Mouse (Mus musculus) midbrain, embryonic 14.5 days (tissue): Measurements from ENCODE around the gene Olfr64. TPM values are rescaled to one million over a fixed set of nuclear protein-coding genes. Genes with fewer than 3 reads are reported as not detected.

ENCODE experiments used
- ATAC-seq: fragments of 200-750 bp; cut with Nextera tagmentation; 2 replicates; pipeline ENCODE4 v1.8.0; 2017; ENCODE audit warnings: moderate number of reproducible peaks, moderate library complexity; ENCODE audit not compliant: low FRiP score, low TSS enrichment
- DNase-seq: peaks from one replicate; pipeline ENCODE4 v3.0.0-alpha.2; 2015
- H3K27ac ChIP-seq: fragments of 300-500 bp; sonication (generic); replicated peaks from 2 replicates; pipeline ENCODE4 v1.5.1; 2014; ENCODE audit warnings: mild to moderate bottlenecking, low read depth, low read length, moderate library complexity
- H3K27me3 ChIP-seq: fragments of 300-500 bp; sonication (generic); 2 replicates; pipeline ENCODE4 v1.6.1; 2014; ENCODE audit warnings: low read length, control low read depth, mixed read lengths; ENCODE audit not compliant: control insufficient read depth, insufficient read depth
- H3K36me3 ChIP-seq: fragments of 300-500 bp; sonication (generic); 2 replicates; pipeline ENCODE4 v1.6.1; 2014; ENCODE audit warnings: low read length, control low read depth; ENCODE audit not compliant: control insufficient read depth, insufficient read depth
- H3K4me1 ChIP-seq: fragments of 300-500 bp; sonication (generic); 2 replicates; pipeline ENCODE4 v1.6.1; 2014; ENCODE audit warnings: mild to moderate bottlenecking, antibody characterized with exemption, low read length, control low read depth; ENCODE audit not compliant: control insufficient read depth, insufficient read depth
- H3K4me2 ChIP-seq: fragments of 300-500 bp; sonication (generic); 2 replicates; pipeline ENCODE4 v1.6.1; 2014; ENCODE audit warnings: mild to moderate bottlenecking, low read length, moderate library complexity
- H3K4me3 ChIP-seq: fragments of 300-500 bp; sonication (generic); replicated peaks from 2 replicates; pipeline ENCODE4 v1.5.1; 2014; ENCODE audit warnings: low read depth, low read length
- H3K9ac ChIP-seq: fragments of 300-500 bp; sonication (generic); replicated peaks from 2 replicates; pipeline ENCODE4 v1.6.1; 2014; ENCODE audit warnings: mild to moderate bottlenecking, low read length, moderate library complexity
- H3K9me3 ChIP-seq: fragments of 300-500 bp; sonication (generic); 2 replicates; pipeline ENCODE4 v1.6.1; 2016; ENCODE audit warnings: low read length, control low read depth, mixed read lengths; ENCODE audit not compliant: control insufficient read depth
- WGBS: fragments of 180-500 bp; shearing (Covaris S2); extraction: QIAGEN DNeasy Blood & Tissue Kit; methylation state at CpG from one replicate; pipeline ENCODE4 v1.1.7; 2014; 5-methylcytosine and 5-hydroxymethylcytosine counted together
- polyA plus RNA-seq: library from polyadenylated mRNA; unstranded; fragments of >200 nt; fragmentation: Nextera tagmentation; extraction: Ambion mirVana; gene quantifications from 2 replicates; pipeline ENCODE4 v1.2.1, GENCODE M21; 2014

The Olfr64 gene
- not detected in 2 replicates for polyA plus RNA-seq

- no peak for ATAC-seq
- no peak within 1 kb of the TSS for H3K4me3 ChIP-seq
- H3K4me2 ChIP-seq = no peak within 1 kb of the TSS
- H3K9me3 ChIP-seq = no peaks in the 10 kb centered on the region
- DNase-seq = no peak
- H3K27me3 ChIP-seq = no peaks in the 10 kb centered on the region
- H3K9ac ChIP-seq = no peak within 1 kb of the TSS
- no peak within 1 kb of the TSS for H3K27ac ChIP-seq
- H3K36me3 ChIP-seq = no peaks in the 10 kb centered on the region
- H3K4me1 ChIP-seq = no peaks in the 10 kb centered on the region
- 68% methylated on average over 1 of the region's 1 CpGs for WGBS
Measured at GRCm38 (mm10) chr7:103894385-103894784, at the start of gene Olfr64. TSS of gene Olfr64 (minus strand) at chr7:103894485.

DNA sequence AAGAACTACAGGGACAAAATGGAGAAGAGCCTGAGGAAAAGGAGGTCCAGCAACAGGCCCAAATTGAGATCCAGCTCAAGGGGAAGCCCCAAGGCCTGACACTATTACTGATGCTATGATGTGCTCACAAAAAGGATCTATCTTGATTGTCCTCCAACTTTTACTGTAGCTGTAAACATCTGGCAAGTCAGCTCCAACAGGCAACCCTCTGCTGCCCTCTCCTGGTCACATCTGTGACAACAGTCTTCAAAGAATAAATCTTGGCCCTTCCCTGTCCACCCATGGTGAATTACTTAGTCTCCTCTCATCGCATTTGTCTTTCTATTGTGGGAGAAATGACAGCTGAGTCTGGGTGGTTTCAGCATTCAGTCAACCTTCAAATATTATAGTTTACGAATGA lies 48.4 kb upstream of the Olfr64 start:
- H3K4me1 ChIP-seq = no peaks in the 10 kb centered on the region
- 26% methylated on average over 2 of the region's 2 CpGs for WGBS
- H3K36me3 ChIP-seq = no peaks in the 10 kb centered on the region
- H3K9me3 ChIP-seq = no peaks in the 10 kb centered on the region
- no peak overlapping the region for H3K4me3 ChIP-seq
- ATAC-seq = no peak
- H3K9ac ChIP-seq = no peak overlapping the region
- DNase-seq = peak; percentile 86
- H3K27ac ChIP-seq = no peak overlapping the region
- no peak overlapping the region for H3K4me2 ChIP-seq
- H3K27me3 ChIP-seq = no peaks in the 10 kb centered on the region

- no peaks in the 10 kb centered on the region for H3K9me3 ChIP-seq
- no peak within 1 kb of the TSS for H3K27ac ChIP-seq
- WGBS = 67% methylated on average over 2 of the region's 2 CpGs
- DNase-seq (no peak), ATAC-seq (no peak)
- H3K4me1 ChIP-seq = no peaks in the 10 kb centered on the region
- no peak within 1 kb of the TSS for H3K4me3 ChIP-seq
- no peaks in the 10 kb centered on the region for H3K36me3 ChIP-seq
- H3K4me2 ChIP-seq = no peak within 1 kb of the TSS
- H3K27me3 ChIP-seq = no peaks in the 10 kb centered on the region
- H3K9ac ChIP-seq = no peak within 1 kb of the TSS
Measured at GRCm38 (mm10) chr7:103934264-103934663, 40.0 kb upstream of the Olfr64 start, which contains the start of gene Olfr632. TSS of gene Olfr632 (plus strand) at chr7:103934347.

- Histone ChIP-seq H3K4me3 (no peak within 1 kb of the TSS), H3K36me3 (no peaks in the 10 kb centered on the region), H3K9me3 (no peaks in the 10 kb centered on the region), H3K27ac (no peak within 1 kb of the TSS), H3K4me2 (no peak within 1 kb of the TSS), H3K27me3 (no peaks in the 10 kb centered on the region), H3K9ac (no peak within 1 kb of the TSS), H3K4me1 (no peaks in the 10 kb centered on the region)
- ATAC-seq (no peak), DNase-seq (no peak)
Measured at GRCm38 (mm10) chr7:103928525-103928924, 34.2 kb upstream of the Olfr64 start, which contains the start of gene Olfr631. TSS of gene Olfr631 (plus strand) at chr7:103928825.

GRCm38 (mm10) chr7:103915338-103915737 lies 21.1 kb upstream of the Olfr64 start:
- Histone ChIP-seq H3K4me1 (no peaks in the 10 kb centered on the region), H3K27ac (no peak overlapping the region), H3K36me3 (no peaks in the 10 kb centered on the region), H3K27me3 (no peaks in the 10 kb centered on the region), H3K9me3 (no peaks in the 10 kb centered on the region), H3K4me2 (no peak overlapping the region), H3K9ac (no peak overlapping the region), H3K4me3 (no peak overlapping the region)
- ATAC-seq = no peak
- no peak for DNase-seq

DNA sequence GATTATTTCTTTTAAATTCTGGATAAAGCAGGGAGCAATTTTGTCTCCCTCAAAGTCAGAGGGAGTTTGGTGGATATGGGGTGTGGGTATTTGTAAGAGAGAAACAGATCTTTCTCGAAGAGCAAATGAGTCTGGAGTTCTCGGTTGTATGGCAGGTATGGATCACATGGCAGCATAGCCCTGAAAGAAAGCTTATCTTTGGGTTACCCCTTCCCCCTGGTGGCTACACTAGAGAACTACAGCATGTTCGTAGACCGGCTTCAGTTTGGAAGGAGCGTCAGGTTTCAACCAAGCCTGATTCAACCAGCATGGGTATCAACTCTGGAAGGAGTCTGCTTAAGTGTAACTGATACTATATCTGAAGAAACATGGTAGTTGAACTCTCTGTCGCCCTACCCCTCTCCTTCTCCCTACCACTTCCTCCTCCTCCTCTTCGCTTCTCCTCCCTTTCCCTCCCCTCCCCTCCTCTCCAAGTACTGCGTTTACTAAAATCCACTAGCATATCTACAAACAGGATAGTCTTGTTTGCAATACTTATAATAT lies 18.8 kb upstream of the Olfr64 start:
- Histone ChIP-seq H3K9ac (no peak overlapping the region), H3K4me2 (no peak overlapping the region), H3K27me3 (no peaks in the 10 kb centered on the region), H3K36me3 (no peaks in the 10 kb centered on the region), H3K4me1 (no peaks in the 10 kb centered on the region), H3K9me3 (no peaks in the 10 kb centered on the region), H3K27ac (no peak overlapping the region), H3K4me3 (no peak overlapping the region)
- DNase-seq (peak; percentile 2), ATAC-seq (no peak)
- 48% methylated on average over 8 of the region's 8 CpGs for WGBS

DNA sequence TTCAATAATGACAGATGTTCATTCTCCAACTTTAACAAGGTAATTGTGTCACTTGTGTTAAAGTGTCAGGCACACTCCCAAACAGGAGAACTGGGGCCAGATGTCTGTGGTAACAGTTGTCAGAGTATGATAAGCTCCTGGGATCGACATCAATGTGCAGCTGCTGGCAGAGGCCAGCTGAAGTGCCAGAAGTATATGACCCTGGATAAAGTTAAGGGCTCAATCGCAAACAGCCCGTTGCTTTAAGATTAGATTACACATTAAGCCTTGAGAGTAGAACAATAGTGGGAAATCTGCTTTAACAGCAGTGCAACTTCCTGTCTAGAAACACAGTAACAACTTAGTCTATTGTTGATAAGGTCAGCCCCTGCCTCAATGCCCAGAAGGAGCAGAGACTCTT lies 15.8 kb upstream of the Olfr64 start:
- Histone ChIP-seq H3K4me3 (no peak overlapping the region), H3K36me3 (no peaks in the 10 kb centered on the region), H3K4me2 (no peak overlapping the region), H3K9ac (no peak overlapping the region), H3K27me3 (no peaks in the 10 kb centered on the region), H3K27ac (no peak overlapping the region), H3K9me3 (no peaks in the 10 kb centered on the region), H3K4me1 (no peaks in the 10 kb centered on the region)
- no peak for ATAC-seq
- no peak for DNase-seq
- WGBS = 68% methylated on average over 3 of the region's 3 CpGs

- ATAC-seq (no peak), DNase-seq (no peak)
- no peaks in the 10 kb centered on the region for H3K4me1 ChIP-seq
- H3K4me3 ChIP-seq = no peak within 1 kb of the TSS
- 83% methylated on average over 2 of the region's 2 CpGs for WGBS
- no peak within 1 kb of the TSS for H3K4me2 ChIP-seq
- no peaks in the 10 kb centered on the region for H3K36me3 ChIP-seq
- no peaks in the 10 kb centered on the region for H3K27me3 ChIP-seq
- no peak within 1 kb of the TSS for H3K27ac ChIP-seq
- H3K9ac ChIP-seq = no peak within 1 kb of the TSS
- H3K9me3 ChIP-seq = no peaks in the 10 kb centered on the region
Measured at GRCm38 (mm10) chr7:103903187-103903586, 8.9 kb upstream of the Olfr64 start, which contains the start of gene Olfr65. TSS of gene Olfr65 (plus strand) at chr7:103903487.

DNA sequence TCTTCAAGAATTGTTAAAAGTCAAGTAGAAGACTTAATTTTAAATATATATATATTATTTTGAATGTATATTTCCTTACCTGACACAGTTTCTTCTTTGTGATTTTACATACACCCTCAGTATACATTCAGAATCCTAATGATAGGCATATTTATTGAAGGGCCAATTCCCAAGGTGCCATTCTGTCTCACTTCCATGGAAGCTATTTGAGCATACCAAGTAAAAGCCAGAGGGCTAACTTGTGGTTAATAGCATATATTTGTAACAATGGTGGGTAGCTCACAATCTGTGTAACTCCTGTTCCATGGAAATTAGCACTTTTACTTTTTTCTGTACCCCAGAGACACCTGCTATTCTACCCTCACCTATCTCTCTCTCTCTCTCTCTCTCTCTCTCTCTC lies 8.1 kb downstream of the Olfr64 start, which contains the start of gene Olfr66:
Gene Olfr66, minus strand, starts transcription at position 101 of the 400 bp plus-strand sequence.
- Histone ChIP-seq H3K4me3 (no peak within 1 kb of the TSS), H3K9ac (no peak within 1 kb of the TSS), H3K9me3 (no peaks in the 10 kb centered on the region), H3K27me3 (no peaks in the 10 kb centered on the region), H3K27ac (no peak within 1 kb of the TSS), H3K4me1 (no peaks in the 10 kb centered on the region), H3K36me3 (no peaks in the 10 kb centered on the region), H3K4me2 (no peak within 1 kb of the TSS)
- DNase-seq = no peak
- ATAC-seq = no peak
